Mouse (Mus musculus): ENCODE results near the gene Abca3.

Abca3 gene

GRCm38 (mm10) chr17:24351760-24352357 is at the start of gene Abca3:
Abca3 (plus strand) TSS chr17:24351950.
- peak; percentile 97 to 98 for DNase-seq

DNA sequence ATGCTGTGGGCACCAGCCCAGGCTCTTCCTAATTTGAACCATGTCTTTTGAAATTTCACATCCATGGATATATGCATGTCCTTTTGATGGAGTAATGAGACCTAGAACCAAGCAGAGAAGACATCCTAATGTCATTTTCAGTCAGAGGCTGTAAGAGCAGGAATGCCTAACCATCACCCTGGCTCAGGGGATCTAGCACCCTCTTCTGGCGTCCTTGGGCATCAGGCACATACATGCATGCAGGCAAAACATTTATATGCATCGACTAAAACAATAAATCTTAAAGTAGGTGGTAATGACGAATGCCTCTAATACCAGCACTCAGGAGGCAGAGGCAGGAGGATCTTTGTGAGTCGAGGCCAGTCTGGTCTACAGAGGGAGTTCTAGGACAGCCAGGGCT is 44.2 kb upstream of the Abca3 start:
- DNase-seq, result peak; percentile 10 to 12

DNA sequence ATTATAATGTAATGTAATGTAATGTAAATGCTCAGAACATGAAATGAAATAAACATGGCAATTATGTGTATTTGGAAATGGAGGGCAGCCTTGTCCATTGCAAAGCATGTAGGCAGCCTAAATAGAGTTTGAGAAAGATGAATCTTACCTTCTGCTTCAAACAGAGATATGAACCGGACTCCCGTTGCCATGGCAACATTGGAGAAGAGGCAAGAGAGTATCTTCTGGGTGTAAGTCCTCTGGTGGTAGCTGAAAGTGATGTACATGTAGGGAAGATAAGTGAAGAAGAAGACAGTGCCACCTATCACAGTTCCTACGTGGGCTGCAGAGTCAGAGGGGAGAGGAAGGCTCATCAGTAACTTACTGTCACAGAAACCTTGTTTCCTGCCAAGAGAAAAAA is 30.9 kb upstream of the Abca3 start:
- no peak for DNase-seq

DNA sequence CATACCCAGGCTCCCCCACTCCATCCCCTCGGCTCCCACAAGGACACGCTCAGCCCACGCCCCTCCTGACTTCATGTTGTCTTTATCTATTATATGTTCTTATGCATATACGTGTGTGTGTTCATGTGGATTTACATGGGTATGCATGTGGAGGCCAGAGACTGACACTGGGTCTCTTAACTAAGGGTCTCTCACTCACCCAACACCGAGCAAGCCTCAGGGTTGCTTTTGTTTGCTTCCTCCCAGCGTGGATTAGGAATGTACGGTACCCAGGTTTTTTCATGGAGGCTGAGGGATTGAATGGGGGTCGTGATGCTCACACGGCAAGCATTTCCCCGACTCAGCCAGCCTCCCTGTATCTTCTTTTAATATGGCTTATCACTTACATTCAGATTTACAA is 26.7 kb upstream of the Abca3 start:
- DNase-seq, result no peak

GRCm38 (mm10) chr17:24327656-24328055 is 24.1 kb upstream of the Abca3 start:
- DNase-seq, result no peak

DNA sequence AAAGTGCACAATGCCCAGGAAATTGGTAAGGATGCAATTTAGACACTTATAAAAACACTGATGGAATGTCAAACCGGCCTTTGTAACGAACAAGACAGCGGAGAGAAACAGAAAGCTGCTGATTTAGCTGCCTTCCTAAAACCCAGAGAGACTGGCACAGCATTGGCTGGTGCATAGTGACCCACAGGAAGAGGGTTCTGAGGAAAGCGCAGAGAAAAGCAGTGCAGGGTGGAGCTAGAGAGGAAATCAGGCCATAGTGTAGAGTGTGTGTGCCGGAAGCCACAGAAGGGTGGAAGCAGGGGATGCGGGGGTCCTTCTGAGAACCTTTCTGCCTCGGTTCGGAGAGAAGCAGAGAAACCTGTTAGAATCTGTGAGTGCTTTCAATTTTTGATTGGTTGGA is 7.1 kb upstream of the Abca3 start:
- no peak for DNase-seq

- DNase-seq, result no peak
Observed at GRCm38 (mm10) chr17:24346831-24347230, 4.9 kb upstream of the Abca3 start.

GRCm38 (mm10) chr17:24349176-24349575 is 2.6 kb upstream of the Abca3 start:
- no peak for DNase-seq

DNA sequence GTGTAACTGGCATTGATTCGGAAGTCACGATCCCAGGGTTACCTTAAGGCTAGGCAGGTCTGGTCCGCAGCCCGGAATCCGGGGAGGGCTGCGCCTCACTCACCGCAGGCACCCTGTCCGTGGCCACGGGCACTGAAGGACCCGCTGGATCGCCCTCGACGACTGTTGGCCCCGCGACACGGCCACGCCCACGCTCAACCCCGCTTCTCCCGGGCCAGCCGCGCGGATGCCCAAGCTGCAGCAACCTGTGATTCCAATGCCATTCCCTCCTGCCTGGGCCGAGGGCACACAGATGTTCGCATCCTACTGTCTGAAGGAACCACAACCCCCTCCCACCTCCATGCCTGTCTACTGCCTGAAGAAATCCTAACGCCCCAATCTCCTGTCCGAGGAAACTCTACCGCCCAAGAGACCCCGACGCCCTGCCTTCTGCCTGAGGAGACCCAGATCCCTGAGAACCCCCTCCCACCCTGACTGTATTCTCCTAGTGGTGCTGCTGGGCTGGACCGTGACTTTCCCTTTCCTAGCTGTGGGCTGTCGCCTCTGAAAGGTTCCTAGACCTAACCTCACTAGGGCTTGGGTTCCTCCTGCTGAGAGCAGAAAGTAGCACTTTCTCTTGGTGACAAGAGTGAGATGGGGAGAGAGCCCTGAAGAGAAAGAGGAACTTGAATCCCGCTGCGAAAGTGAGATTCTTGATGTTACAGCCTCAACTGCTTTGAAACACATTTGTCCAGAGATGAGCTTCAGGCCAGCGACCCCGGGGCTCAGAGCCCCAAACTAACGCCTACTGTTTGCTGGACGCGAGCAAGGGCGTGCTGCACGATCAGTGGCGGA is 607 bp upstream of the Abca3 start, which contains the start of gene Abca17:
TSS of gene Abca17 (minus strand) at position 143 of the 834 bp plus-strand sequence.
- DNase-seq, result peak; percentile 54 to 63

DNA sequence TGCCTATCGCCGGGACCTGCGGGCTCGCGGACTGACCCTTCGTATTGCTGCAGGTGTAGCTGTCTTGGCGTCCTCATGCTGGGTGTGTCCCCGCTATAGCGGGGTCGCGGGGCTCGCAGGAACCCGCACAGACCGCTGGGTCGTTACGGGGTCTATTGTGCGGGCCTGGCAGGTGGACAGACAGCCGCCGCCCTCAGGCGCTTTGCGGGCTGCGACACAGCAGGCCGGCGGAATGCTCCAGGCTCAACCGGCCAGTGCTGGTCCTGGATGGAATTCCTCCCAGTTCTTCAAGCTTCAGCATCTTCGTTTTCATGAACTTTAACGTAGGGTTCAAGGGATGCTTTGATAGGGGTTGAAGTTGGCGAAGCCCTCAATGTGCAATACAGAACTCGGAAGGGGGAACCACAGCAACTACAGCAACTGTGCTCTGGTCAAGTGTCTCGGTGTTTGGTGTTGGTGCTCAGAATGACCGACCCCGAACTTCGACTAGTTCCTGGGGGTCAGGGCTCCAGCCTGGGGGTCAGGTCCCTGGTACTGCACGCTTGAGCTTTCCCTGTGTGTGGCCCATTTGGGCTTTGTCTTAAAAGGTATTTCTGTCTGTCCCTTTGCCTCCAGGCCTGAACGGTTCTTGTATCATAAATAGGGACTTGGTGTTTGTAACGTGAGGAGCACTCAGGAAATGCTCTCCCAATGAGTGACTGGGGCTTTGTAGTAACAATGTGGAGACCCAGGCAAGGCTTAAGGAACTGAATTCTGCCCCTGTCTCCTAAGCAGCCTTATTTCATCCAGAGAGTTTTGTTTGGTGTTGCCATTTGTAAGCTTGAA is 832 bp downstream of the Abca3 start:
- DNase-seq, result peak in 1 of 2 experiments; percentile 33

GRCm38 (mm10) chr17:24353960-24354359 is 2.2 kb downstream of the Abca3 start:
- no peak for DNase-seq

DNA sequence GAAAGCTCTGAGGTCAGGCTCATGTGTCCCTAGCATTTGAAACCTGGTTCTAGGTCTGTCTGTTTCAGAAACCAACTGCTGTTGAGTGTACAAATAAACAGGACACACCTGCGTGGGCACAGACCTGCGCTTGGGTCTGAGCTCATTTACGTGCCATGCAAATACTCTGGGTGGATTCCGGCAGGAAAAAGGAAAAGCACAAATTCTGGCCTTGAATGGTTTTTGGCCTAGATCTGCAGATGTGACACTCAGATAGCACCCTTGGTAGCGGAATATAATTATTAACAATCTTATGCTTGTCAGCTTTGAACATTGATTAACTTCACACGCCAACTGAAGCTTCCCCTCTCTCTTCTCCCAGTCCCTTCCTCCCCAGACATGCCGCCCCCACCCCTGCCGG is 3.5 kb downstream of the Abca3 start:
- no peak for DNase-seq

DNA sequence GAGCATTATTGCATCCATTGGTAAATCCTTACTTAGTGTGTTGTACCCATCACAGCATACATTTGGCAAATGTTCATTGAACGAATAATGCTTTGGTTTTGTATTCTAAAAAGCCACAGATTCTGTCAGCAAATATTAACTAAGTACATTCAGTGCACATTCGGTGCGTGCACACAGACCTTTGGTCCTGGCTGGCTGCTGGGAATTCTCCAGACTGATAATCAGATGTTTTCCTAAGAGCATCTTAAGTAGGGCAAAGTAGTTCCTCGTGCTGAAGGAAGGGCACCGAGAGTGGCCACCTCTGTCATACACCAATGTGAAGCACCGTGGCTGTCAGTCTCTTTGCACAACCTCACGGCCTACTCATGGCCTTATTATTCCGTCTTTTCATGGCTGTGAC is 7.3 kb downstream of the Abca3 start:
- no peak for DNase-seq

- DNase-seq, result peak; percentile 81 to 87
Observed at GRCm38 (mm10) chr17:24359903-24360302, 8.2 kb downstream of the Abca3 start.

- no peak for DNase-seq
Observed at GRCm38 (mm10) chr17:24360841-24361240, 9.1 kb downstream of the Abca3 start.

DNA sequence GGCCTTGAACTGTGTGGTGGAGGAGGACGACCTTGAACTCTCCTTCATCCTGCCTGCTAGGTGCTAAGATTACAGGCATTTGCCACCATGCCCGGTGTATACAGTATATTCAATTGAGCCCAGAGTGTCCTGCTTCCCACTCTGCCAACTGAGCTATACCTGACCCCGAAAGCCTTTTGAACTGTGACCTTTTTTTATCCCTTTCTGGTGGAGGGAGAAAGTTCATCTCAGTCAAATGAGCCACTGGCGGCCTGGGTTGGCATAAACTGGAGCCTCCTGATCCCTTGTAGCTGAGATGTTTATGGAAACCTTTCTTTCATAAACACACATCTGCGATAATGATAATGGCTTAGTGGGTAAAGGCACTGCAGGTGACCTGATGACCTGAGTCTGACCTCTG is 9.5 kb downstream of the Abca3 start:
- no peak for DNase-seq

DNA sequence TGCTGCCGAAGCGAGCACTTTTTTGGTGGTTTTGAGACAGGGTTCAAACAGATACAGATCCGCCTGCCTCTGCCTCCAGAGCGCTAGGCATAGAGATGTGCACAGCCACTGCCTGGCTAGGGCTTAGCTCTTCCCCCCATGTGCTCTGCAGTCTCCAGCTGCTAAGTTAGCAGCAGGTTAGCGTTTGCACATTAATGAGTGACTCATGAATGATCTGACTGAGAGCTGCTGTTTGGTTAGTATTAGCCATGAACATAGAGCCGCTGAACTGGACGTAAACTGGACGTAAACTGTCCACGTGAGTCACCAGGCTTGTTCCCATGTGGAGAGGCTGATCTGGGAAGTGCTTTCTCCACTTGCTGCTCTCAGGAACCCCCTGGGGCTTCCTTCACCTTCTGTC is 10.8 kb downstream of the Abca3 start:
- DNase-seq, result no peak

DNA sequence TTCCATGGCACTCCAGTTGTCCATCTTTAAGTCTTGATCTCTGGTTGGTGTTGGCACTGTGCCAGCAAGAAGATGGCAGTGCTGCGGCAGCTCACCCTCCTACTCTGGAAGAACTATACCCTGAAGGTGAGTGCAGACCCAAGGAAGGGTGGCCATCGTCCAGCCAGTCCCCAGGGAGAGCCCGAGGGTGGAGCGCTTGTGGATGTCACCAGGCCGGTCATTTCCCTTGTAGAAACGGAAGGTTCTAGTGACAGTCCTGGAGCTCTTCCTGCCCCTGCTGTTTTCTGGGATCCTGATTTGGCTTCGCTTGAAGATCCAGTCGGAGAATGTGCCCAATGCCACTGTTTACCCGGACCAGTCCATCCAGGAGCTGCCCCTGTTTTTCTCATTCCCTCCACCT is 12.7 kb downstream of the Abca3 start:
- no peak for DNase-seq

DNA sequence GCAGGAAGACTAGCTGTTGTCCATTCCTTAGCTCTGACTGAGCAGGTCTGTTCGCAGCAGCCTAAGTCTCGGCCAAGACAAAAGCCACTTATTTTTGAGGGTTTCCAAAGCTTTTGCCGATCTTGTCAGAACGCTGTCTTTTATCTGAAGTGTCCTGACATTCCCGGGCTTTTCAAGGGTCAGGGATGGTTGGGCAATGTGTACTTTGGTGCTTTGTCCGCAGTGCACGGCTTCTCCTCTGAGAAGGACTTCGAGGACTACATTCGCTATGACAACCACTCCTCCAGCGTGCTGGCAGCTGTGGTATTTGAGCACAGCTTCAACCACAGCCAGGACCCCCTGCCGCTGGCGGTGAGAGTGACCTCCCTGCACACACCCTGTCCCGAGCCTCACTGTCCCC is 14.1 kb downstream of the Abca3 start:
- DNase-seq, result peak; percentile 81 to 85

DNA sequence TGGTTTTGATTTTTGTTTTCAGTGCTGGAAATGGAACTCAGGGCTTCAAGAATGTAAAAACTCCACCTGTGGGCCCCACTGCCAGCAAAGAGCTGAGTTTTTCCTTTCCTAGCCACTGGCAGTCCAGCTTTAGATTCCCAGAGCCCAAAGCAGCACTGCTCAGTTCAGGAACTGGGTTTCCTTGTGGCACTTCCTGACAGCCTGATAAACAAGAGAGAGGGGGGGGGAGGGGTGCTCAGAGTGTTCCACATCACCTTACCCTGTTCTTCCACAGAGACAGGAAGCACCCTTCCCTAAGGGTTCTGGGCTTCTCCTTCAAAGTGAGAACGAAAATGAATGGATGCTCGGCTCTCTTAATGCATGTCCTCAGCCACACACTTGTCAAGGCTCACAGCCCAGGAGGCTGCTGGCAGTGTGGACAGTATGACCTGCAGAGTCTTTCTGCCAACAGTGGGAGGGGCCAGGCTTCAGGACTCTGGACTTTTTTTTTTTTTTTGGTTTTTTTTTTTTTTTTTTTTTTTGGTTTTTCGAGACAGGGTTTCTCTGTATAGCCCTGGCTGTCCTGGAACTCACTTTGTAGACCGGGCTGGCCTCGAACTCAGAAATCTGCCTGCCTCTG is 23.5 kb downstream of the Abca3 start:
- DNase-seq, result no peak

DNA sequence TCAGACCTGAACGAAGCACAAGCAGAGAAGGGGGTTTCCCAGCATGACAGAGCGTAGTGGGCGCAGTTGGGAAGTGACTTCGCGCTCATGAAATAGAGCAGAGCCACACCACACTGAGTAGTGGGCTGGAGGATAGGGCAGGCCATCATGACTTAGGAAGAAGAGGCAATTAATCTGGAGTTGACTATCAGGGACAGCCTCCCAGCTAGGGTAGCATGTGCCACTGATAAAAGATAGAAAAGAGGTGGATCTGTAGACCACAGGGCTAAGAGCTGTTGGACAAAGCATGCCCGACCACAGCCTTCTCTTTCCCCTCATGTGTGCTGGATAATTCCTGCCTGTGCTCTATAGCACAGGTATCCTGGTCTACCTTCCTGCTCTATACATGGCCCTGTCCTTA is 24.1 kb downstream of the Abca3 start:
- DNase-seq, result no peak

- DNase-seq, result no peak
Observed at GRCm38 (mm10) chr17:24378496-24378895, 26.7 kb downstream of the Abca3 start.

DNA sequence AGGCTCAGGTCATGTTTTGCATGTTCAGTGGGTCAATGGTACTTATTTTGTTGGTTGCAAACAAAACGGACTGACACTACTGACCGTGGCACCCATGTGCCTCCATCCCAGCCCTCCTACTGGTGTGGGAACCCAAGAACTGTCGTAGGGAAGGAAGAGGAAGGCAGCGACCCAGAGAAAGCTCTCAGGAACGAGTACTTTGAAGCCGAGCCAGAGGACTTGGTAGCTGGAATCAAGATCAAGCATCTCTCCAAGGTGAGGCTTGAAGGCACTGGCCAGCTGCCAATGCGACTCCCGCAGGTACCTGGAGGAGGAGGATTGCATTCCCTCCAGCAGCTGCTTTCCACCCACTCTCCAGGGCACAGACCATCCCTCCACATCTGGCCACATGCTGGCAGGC is 32.0 kb downstream of the Abca3 start:
- peak; percentile 77 to 81 for DNase-seq

All from lung, adult 18-20 months (tissue).